Mouse (Mus musculus): Measurements from ENCODE around the gene Best1. TPM values are rescaled to one million over a fixed set of nuclear protein-coding genes. Genes with fewer than 3 reads are reported as not detected.
A peak's percentile ranks its signal among the peaks of the same experiment; 100 is the strongest.

Best1 gene
- polyA plus RNA-seq, 1 experiment from 2014 or later, result 1.1 TPM

- Histone ChIP-seq H3K9me3 (ENCODE audit: control insufficient read depth, low read length) (no peaks in the 10 kb centered on the region), H3K36me3 (ENCODE audit: control insufficient read depth, insufficient read depth, low read length) (no peaks in the 10 kb centered on the region), H3K9ac (ENCODE audit: low read depth, low read length) (no peak overlapping the region), H3K4me1 (ENCODE audit: control insufficient read depth, insufficient read depth, low read length) (no peaks in the 10 kb centered on the region), H3K4me3 (ENCODE audit: low read length) (no peak overlapping the region), H3K27ac (ENCODE audit: low read depth, low read length) (no peak overlapping the region), H3K27me3 (ENCODE audit: control insufficient read depth, insufficient read depth, low read length) (no peaks in the 10 kb centered on the region), H3K4me2 (replicated peaks; ENCODE audit: low read depth, low read length) (no peak overlapping the region)
- ATAC-seq (ENCODE audit: low FRiP score, low TSS enrichment), result no peak
- 60% methylated on average over 2 of the region's 2 CpGs for WGBS
These were observed 35.2 kb downstream of the Best1 start for GRCm38 (mm10) chr19:9966096-9966867.

GRCm38 (mm10) chr19:9964205-9964916 is 37.1 kb downstream of the Best1 start:
- H3K27ac ChIP-seq (ENCODE audit: low read depth, low read length), result no peak overlapping the region
- no peaks in the 10 kb centered on the region for H3K36me3 ChIP-seq (ENCODE audit: control insufficient read depth, insufficient read depth, low read length)
- 14% methylated on average over 7 of the region's 7 CpGs for WGBS
- H3K4me1 ChIP-seq (ENCODE audit: control insufficient read depth, insufficient read depth, low read length), result no peaks in the 10 kb centered on the region
- no peak overlapping the region for H3K4me3 ChIP-seq (ENCODE audit: low read length)
- H3K27me3 ChIP-seq (ENCODE audit: control insufficient read depth, insufficient read depth, low read length), result no peaks in the 10 kb centered on the region
- no peak overlapping the region for H3K9ac ChIP-seq (ENCODE audit: low read depth, low read length)
- no peaks in the 10 kb centered on the region for H3K9me3 ChIP-seq (ENCODE audit: control insufficient read depth, low read length)
- H3K4me2 ChIP-seq (replicated peaks; ENCODE audit: low read depth, low read length), result no peak overlapping the region
- ATAC-seq (ENCODE audit: low FRiP score, low TSS enrichment), result no peak

DNA sequence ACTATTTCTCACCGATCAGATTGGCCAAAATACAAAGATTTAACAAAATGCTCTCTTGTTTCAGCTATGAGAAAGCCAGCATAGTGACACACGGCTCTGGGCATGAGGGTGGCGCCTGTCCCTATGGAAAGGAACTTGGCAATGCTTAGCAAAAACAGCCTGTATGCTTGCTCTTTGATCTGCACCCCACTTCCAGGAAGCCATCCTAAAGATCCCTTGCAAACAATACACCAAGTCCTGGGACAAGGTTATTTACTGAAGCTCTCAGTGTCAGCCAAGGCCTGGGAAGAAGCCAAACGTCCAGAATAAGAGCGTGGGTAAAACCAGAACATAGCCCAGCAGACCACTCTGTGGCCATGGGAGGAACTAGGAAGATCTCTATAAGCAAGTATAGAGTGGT is 40.7 kb downstream of the Best1 start:
- no peaks in the 10 kb centered on the region for H3K36me3 ChIP-seq (ENCODE audit: control insufficient read depth, insufficient read depth, low read length)
- no peak overlapping the region for H3K4me3 ChIP-seq (ENCODE audit: low read length)
- H3K4me2 ChIP-seq (replicated peaks; ENCODE audit: low read depth, low read length), result no peak overlapping the region
- no peak for ATAC-seq (ENCODE audit: low FRiP score, low TSS enrichment)
- 83% methylated on average over 5 of the region's 5 CpGs for WGBS
- no peak overlapping the region for H3K27ac ChIP-seq (ENCODE audit: low read depth, low read length)
- no peak overlapping the region for H3K9ac ChIP-seq (ENCODE audit: low read depth, low read length)
- H3K27me3 ChIP-seq (ENCODE audit: control insufficient read depth, insufficient read depth, low read length), result no peaks in the 10 kb centered on the region
- no peaks in the 10 kb centered on the region for H3K9me3 ChIP-seq (ENCODE audit: control insufficient read depth, low read length)
- H3K4me1 ChIP-seq (ENCODE audit: control insufficient read depth, insufficient read depth, low read length), result no peaks in the 10 kb centered on the region

DNA sequence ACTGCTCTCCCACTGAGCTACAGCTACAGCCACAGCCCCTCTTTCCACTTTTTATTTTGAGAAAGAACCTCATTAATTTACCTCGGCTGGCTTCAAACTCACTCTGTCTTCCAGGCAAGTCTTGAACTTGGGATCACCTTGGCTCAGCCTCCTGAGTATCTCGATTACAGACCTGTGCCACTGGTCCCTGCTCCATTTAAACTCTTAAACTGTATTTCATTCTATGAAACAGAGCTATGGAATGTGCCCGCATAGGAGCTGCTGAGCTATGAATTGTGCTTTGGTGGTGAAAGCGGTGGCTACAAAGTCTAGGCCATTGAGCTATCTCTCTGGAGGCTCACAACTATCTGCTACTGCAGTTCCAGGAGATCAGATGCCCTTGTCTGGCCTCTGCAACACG is 43.5 kb downstream of the Best1 start:
- H3K4me2 ChIP-seq (replicated peaks; ENCODE audit: low read depth, low read length), result no peak overlapping the region
- no peak overlapping the region for H3K9ac ChIP-seq (ENCODE audit: low read depth, low read length)
- no peaks in the 10 kb centered on the region for H3K27me3 ChIP-seq (ENCODE audit: control insufficient read depth, insufficient read depth, low read length)
- no peak for ATAC-seq (ENCODE audit: low FRiP score, low TSS enrichment)
- peaks cover 11% of the 10 kb centered on the region for H3K4me1 ChIP-seq (ENCODE audit: control insufficient read depth, insufficient read depth, low read length)
- no peak overlapping the region for H3K27ac ChIP-seq (ENCODE audit: low read depth, low read length)
- no peaks in the 10 kb centered on the region for H3K36me3 ChIP-seq (ENCODE audit: control insufficient read depth, insufficient read depth, low read length)
- 85% methylated on average over 5 of the region's 5 CpGs for WGBS
- no peak overlapping the region for H3K4me3 ChIP-seq (ENCODE audit: low read length)
- H3K9me3 ChIP-seq (ENCODE audit: control insufficient read depth, low read length), result no peaks in the 10 kb centered on the region

DNA sequence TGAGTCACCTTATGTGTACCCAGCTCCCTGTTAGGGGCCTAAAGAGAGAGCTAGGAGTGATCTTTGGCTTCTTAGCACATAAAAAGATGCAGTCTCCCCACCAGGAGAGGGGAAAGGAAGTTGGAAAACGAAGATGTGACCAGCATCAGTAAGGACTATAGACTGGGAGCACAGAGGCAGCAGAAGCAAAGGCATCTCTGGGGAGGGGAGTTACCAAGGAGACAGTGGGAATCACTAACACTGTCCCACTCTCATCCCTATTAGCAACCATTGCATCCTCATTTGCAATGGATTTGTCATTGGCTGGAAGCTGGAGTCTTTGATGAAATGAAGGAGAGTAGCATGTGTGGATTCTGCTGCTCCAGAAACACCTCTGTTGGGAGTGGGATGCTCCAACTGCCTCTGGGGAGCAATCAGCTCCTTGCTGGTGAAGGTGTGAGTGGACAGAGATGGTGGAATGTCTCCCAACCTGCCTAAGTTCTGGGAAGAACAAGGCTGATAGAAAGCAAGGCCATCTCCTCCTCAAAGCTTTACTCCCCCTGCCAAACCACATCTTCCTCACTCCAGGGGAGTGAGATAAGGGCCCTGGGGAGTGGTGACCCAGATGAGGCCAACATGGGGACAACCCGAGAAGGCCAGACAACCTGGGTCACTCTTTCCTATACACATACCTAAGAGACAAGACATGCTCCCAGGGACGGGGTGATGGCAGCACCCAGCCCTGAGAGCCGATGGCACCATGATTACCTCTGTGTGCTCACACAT is 44.6 kb downstream of the Best1 start:
- H3K9ac ChIP-seq (ENCODE audit: low read depth, low read length), result no peak overlapping the region
- H3K4me2 ChIP-seq (replicated peaks; ENCODE audit: low read depth, low read length), result no peak overlapping the region
- H3K4me1 ChIP-seq (ENCODE audit: control insufficient read depth, insufficient read depth, low read length), result peaks cover 11% of the 10 kb centered on the region
- no peaks in the 10 kb centered on the region for H3K27me3 ChIP-seq (ENCODE audit: control insufficient read depth, insufficient read depth, low read length)
- no peaks in the 10 kb centered on the region for H3K9me3 ChIP-seq (ENCODE audit: control insufficient read depth, low read length)
- WGBS, result 85% methylated on average over 4 of the region's 4 CpGs
- no peak overlapping the region for H3K4me3 ChIP-seq (ENCODE audit: low read length)
- H3K27ac ChIP-seq (ENCODE audit: low read depth, low read length), result no peak overlapping the region
- no peaks in the 10 kb centered on the region for H3K36me3 ChIP-seq (ENCODE audit: control insufficient read depth, insufficient read depth, low read length)
- ATAC-seq (ENCODE audit: low FRiP score, low TSS enrichment), result no peak

DNA sequence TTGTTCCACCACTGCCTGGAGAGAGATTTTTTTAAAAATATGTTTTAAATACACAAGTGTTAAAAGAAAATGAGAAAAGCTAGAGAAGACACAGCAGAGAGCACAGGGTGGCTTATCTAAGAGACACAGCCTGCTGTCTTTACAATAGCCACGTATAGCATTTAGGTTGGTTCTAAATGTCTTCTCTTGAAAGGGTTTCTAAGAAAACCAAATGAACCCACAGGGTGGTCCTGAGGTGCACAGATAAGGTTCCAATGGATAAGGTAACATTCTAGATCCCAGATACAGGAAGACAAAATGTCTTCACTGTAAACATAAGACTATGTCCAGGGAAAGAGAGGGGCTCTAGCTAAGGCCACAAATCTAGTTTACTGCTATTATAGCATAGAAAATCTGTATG is 46.0 kb downstream of the Best1 start:
- Histone ChIP-seq H3K4me1 (ENCODE audit: control insufficient read depth, insufficient read depth, low read length) (peaks cover 11% of the 10 kb centered on the region), H3K4me2 (replicated peaks; ENCODE audit: low read depth, low read length) (no peak overlapping the region), H3K9me3 (ENCODE audit: control insufficient read depth, low read length) (no peaks in the 10 kb centered on the region), H3K27ac (ENCODE audit: low read depth, low read length) (peak overlapping the region; percentile 70; the same call in 1 of the 2 replicates), H3K4me3 (ENCODE audit: low read length) (no peak overlapping the region), H3K9ac (ENCODE audit: low read depth, low read length) (no peak overlapping the region), H3K36me3 (ENCODE audit: control insufficient read depth, insufficient read depth, low read length) (no peaks in the 10 kb centered on the region), H3K27me3 (ENCODE audit: control insufficient read depth, insufficient read depth, low read length) (no peaks in the 10 kb centered on the region)
- ATAC-seq (ENCODE audit: low FRiP score, low TSS enrichment), result no peak
- WGBS, result 88% methylated on average over 1 of the region's 1 CpGs

- Histone ChIP-seq H3K36me3 (ENCODE audit: control insufficient read depth, insufficient read depth, low read length) (no peaks in the 10 kb centered on the region), H3K4me1 (ENCODE audit: control insufficient read depth, insufficient read depth, low read length) (peaks cover 11% of the 10 kb centered on the region), H3K9me3 (ENCODE audit: control insufficient read depth, low read length) (no peaks in the 10 kb centered on the region; the same call in 1 of the 2 replicates), H3K27me3 (ENCODE audit: control insufficient read depth, insufficient read depth, low read length) (no peaks in the 10 kb centered on the region), H3K27ac (ENCODE audit: low read depth, low read length) (peak overlapping the region; percentile 70), H3K4me3 (ENCODE audit: low read length) (no peak overlapping the region), H3K4me2 (replicated peaks; ENCODE audit: low read depth, low read length) (no peak overlapping the region; the same call in 1 of the 2 replicates), H3K9ac (ENCODE audit: low read depth, low read length) (peak overlapping the region; percentile 25; the same call in 1 of the 2 replicates)
- ATAC-seq (ENCODE audit: low FRiP score, low TSS enrichment), result peak; percentile 60
- WGBS, result 26% methylated on average over 4 of the region's 5 CpGs
These were observed 46.6 kb downstream of the Best1 start for GRCm38 (mm10) chr19:9954811-9955202.

DNA sequence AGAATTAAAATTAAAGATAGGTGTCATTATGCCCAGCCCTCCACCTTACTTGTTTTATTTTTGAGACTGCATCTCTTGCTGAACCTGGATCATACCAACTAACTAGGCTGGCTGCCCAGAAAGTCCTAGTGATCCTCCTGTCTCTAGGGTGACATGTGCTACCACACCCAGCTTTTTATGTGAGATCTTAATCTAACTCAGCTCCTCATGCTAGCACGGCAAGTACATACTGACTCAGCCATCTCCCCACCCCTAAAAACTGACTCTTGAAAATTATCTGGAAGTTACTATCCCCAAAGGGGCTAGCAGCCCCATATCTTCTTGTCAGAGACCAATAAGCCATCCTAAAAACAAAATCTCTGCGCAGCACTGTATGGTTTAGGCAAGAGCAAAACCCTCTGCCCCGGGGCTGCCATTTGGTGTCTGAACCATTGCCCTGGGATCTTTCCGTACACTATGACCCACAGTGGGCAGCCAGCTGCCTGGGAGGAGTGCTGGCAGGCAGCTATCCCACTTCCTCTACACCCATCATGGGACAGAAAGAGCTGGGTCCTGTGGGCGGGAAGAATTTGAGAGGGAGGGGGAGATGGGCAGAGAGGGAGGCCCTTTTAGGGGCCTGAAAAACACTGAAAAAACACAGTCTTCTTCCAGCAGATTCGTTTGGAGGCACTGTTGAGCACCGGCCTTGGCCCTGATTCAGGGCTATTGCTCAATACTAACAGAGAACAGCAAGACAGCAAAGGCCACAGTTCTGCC is 47.2 kb downstream of the Best1 start:
- H3K4me2 ChIP-seq (replicated peaks; ENCODE audit: low read depth, low read length), result no peak overlapping the region; the same call in 1 of the 2 replicates
- peak overlapping the region; percentile 70 for H3K27ac ChIP-seq (ENCODE audit: low read depth, low read length)
- WGBS, result 23% methylated on average over 7 of the region's 7 CpGs
- no peaks in the 10 kb centered on the region; the same call in 1 of the 2 replicates for H3K9me3 ChIP-seq (ENCODE audit: control insufficient read depth, low read length)
- no peaks in the 10 kb centered on the region for H3K27me3 ChIP-seq (ENCODE audit: control insufficient read depth, insufficient read depth, low read length)
- peaks cover 11% of the 10 kb centered on the region for H3K4me1 ChIP-seq (ENCODE audit: control insufficient read depth, insufficient read depth, low read length)
- peak; percentile 91 for ATAC-seq (ENCODE audit: low FRiP score, low TSS enrichment)
- H3K36me3 ChIP-seq (ENCODE audit: control insufficient read depth, insufficient read depth, low read length), result no peaks in the 10 kb centered on the region
- peak overlapping the region; percentile 25; the same call in 1 of the 2 replicates for H3K9ac ChIP-seq (ENCODE audit: low read depth, low read length)
- H3K4me3 ChIP-seq (ENCODE audit: low read length), result no peak overlapping the region
